Mouse (Mus musculus) cerebellum, adult 2 months (tissue): Measurements from ENCODE around the gene Gbp2. TPM values are rescaled to one million over a fixed set of nuclear protein-coding genes. Genes with fewer than 3 reads are reported as not detected.

ENCODE experiments used
- DNase-seq, 2 experiments: peaks; one replicate each; pipeline ENCODE4 v3.0.0; 2021
- H3K27ac ChIP-seq: fragments of 200-500 bp; 2 replicates; pipeline ENCODE4 v1.5.1; 2012; ENCODE audit warnings: low read length, control low read depth, inconsistent platforms; ENCODE audit not compliant: insufficient read depth
- H3K27me3 ChIP-seq: fragments of 200-500 bp; 2 replicates; pipeline ENCODE4 v1.6.1; 2012; ENCODE audit warnings: inconsistent platforms, mild to moderate bottlenecking, low read length, moderate library complexity; ENCODE audit not compliant: control insufficient read depth, insufficient read depth
- H3K4me1 ChIP-seq: fragments of 200-500 bp; 2 replicates; pipeline ENCODE4 v1.6.1; 2011; ENCODE audit warnings: low read length; ENCODE audit not compliant: control insufficient read depth, insufficient read depth
- H3K4me3 ChIP-seq: fragments of 200-500 bp; replicated peaks from 2 replicates; pipeline ENCODE3; 2011; ENCODE audit warnings: mild to moderate bottlenecking, low read depth, low read length, control low read depth; ENCODE audit not compliant: insufficient read depth
- CTCF ChIP-seq: fragments of 200-500 bp; IDR thresholded peaks from 2 replicates; pipeline ENCODE4 v1.5.1; 2011; ENCODE audit warnings: low read depth, mild to moderate bottlenecking, control low read depth, low read length, moderate library complexity, borderline replicate concordance; ENCODE audit not compliant: insufficient read depth
- POLR2A ChIP-seq: fragments of 200-500 bp; IDR thresholded peaks from 2 replicates; pipeline ENCODE4 v1.6.1; 2011; ENCODE audit warnings: low read length, control low read depth, borderline replicate concordance; ENCODE audit not compliant: insufficient read depth
- WGBS: fragments of 180-500 bp; shearing (Covaris S2); methylation state at CpG from one replicate; pipeline ENCODE4 v1.1.7; 2018; 5-methylcytosine and 5-hydroxymethylcytosine counted together
- polyA plus RNA-seq: library from polyadenylated mRNA; depleted of rRNA; stranded (reverse); fragments of >200 nt; gene quantifications from 2 replicates; pipeline ENCODE4 v1.2.3, GENCODE M21; 2012; rRNA removed

Gbp2 gene
- polyA plus RNA-seq, 1 experiment = 3.3 TPM

- no peaks in the 10 kb centered on the region for H3K27me3 ChIP-seq
- H3K27ac ChIP-seq = no peak overlapping the region
- no peaks in the 10 kb centered on the region for H3K4me1 ChIP-seq
- DNase-seq = no peak
- TF ChIP-seq CTCF = no peak
- TF ChIP-seq POLR2A = no peak
- WGBS = 52% methylated on average over 2 of the region's 2 CpGs
- H3K4me3 ChIP-seq = no peak overlapping the region
Measured at GRCm38 (mm10) chr3:142650205-142650604, 29.8 kb downstream of the Gbp2 start.

DNA sequence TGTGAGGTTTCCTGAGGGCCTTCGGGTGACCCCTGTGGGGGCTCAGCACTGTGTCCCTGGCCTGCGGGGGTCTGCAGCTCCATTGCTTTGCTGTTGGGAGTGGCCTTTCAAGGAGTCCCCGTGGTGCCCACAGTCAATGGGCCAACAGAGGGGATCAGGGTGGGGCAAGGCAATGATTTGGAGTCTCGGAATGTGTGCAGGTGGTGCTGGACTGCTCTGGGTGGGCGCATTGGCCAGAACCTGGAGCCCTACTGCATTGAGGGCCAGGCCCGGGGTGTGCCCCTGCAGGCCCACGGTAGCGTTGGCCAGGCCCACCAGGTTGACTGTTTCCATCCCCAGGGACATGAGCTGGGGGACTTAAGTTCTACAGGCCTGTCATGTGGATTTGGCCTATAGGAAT is 44.3 kb downstream of the Gbp2 start:
- no peaks in the 10 kb centered on the region for H3K27me3 ChIP-seq
- H3K4me3 ChIP-seq = no peak overlapping the region
- no peaks in the 10 kb centered on the region for H3K4me1 ChIP-seq
- no peak for DNase-seq
- TF ChIP-seq POLR2A (no peak), CTCF (no peak)
- H3K27ac ChIP-seq = no peak overlapping the region
- WGBS = 94% methylated on average over 8 of the region's 8 CpGs

- WGBS = 81% methylated on average over 1 of the region's 1 CpGs
- Histone ChIP-seq H3K4me1 (no peaks in the 10 kb centered on the region), H3K4me3 (no peak overlapping the region), H3K27me3 (no peaks in the 10 kb centered on the region), H3K27ac (no peak overlapping the region)
- TF ChIP-seq CTCF = no peak
- no peak for TF ChIP-seq POLR2A
- no peak for DNase-seq
Measured at GRCm38 (mm10) chr3:142674607-142675006, 54.2 kb downstream of the Gbp2 start.

Other genes starting within 250 kb of the Gbp2 start
- gene Pdlim5, start 224.9 kb upstream of the Gbp2 start, polyA plus RNA-seq = 15.7 and 16.8 TPM in 2 replicates
- 1.7 and 2.4 TPM in 2 replicates for gene Gbp5, start 126.6 kb upstream of the Gbp2 start, polyA plus RNA-seq
- gene Gbp7, start 90.3 kb upstream of the Gbp2 start, polyA plus RNA-seq = 1.5 and 1.7 TPM in 2 replicates
- gene Gbp3, start 60.6 kb upstream of the Gbp2 start, polyA plus RNA-seq = 5.4 and 8.5 TPM in 2 replicates
- not detected in 2 replicates for gene Gbp2b, start 25.8 kb upstream of the Gbp2 start, polyA plus RNA-seq
- 6.5 and 7.7 TPM in 2 replicates for gene Kyat3, start 80.4 kb downstream of the Gbp2 start, polyA plus RNA-seq
- gene Gtf2b, start 144.4 kb downstream of the Gbp2 start, polyA plus RNA-seq = 46.8 and 47.9 TPM in 2 replicates